Mouse (Mus musculus) stomach, postnatal 0 days (tissue): Measurements from ENCODE around the gene Cyp2g1.
"Not testable (repeated sequence)": the region's sequence is repeated elsewhere in the genome, so short reads cannot be mapped to it uniquely, and the experiment has no call there.

ENCODE experiments used
- CTCF ChIP-seq: IDR thresholded peaks from 2 replicates; pipeline ENCODE4 v1.5.1; 2016; ENCODE audit warnings: antibody characterized with exemption, low read depth, mild to moderate bottlenecking, moderate library complexity
- EP300 ChIP-seq: optimal IDR thresholded peaks from 2 replicates; pipeline ENCODE3; 2016; ENCODE audit warnings: antibody characterized with exemption

DNA sequence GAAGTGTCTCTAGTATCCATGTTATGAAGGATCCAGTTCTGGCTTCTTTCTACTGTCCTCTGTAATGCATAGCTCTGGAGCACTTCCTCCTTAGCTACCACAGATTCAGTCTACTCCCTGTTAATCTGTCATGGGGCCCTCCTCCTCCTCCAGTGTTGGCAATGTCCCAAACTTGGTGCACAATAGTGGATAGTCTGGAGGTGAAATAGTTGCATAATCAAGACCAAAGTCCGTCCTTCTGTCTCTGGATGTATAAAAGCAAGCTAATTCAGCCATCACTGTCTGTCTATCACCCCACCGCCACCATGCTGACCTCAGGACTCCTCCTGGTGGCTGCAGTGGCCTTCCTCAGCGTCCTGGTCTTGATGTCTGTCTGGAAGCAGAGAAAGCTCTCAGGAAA, 26.4 kb downstream of the Cyp2g1 start, which contains the start of gene Cyp2a5:
- not testable (repeated sequence) for TF ChIP-seq CTCF, EP300
